Mouse (Mus musculus) neutrophil, adult 5-6 weeks (primary cell): ENCODE data around the gene Sec61b. TPM values are rescaled to one million over a fixed set of nuclear protein-coding genes. Genes with fewer than 3 reads are reported as not detected.

ENCODE experiments used
- ATAC-seq: fragments of 151-379, 151-347 bp; 2 replicates; pipeline ENCODE4 v1.8.0; 2017; ENCODE audit warnings: mild to moderate bottlenecking, moderate TSS enrichment; ENCODE audit not compliant: insufficient number of reproducible peaks, poor library complexity, low FRiP score, severe bottlenecking; ENCODE audit errors: extremely low read depth
- total RNA-seq: library from RNA; stranded (forward); fragments of 200-1000 nt; gene quantifications from 2 replicates; pipeline ENCODE4 v1.2.3, GENCODE M21; 2017

Gene Sec61b
- total RNA-seq, 1 experiment from 2014 or later, result 57.4 TPM

- no peak for ATAC-seq
Observed at GRCm38 (mm10) chr4:47477539-47477938, 3.1 kb downstream of the Sec61b start.

GRCm38 (mm10) chr4:47480095-47480494, 5.6 kb downstream of the Sec61b start:
- no peak for ATAC-seq

GRCm38 (mm10) chr4:47480576-47480975, 6.1 kb downstream of the Sec61b start:
- ATAC-seq, result no peak

GRCm38 (mm10) chr4:47491243-47491642, 16.8 kb downstream of the Sec61b start:
- ATAC-seq, result no peak

GRCm38 (mm10) chr4:47492311-47493086, 18.0 kb downstream of the Sec61b start:
- ATAC-seq, result no peak

GRCm38 (mm10) chr4:47493456-47493855, 19.0 kb downstream of the Sec61b start:
- ATAC-seq, result no peak

- ATAC-seq, result no peak
Observed at GRCm38 (mm10) chr4:47494137-47494536, 19.7 kb downstream of the Sec61b start.

- no peak for ATAC-seq
Observed at GRCm38 (mm10) chr4:47494686-47495085, 20.2 kb downstream of the Sec61b start.

GRCm38 (mm10) chr4:47497811-47498385, 23.4 kb downstream of the Sec61b start:
- no peak for ATAC-seq

GRCm38 (mm10) chr4:47499121-47499545, 24.7 kb downstream of the Sec61b start:
- no peak for ATAC-seq

GRCm38 (mm10) chr4:47502546-47502971, 28.1 kb downstream of the Sec61b start:
- 0 out of 2 replicates have a peak, but pooled peaks have one; percentile 45 for ATAC-seq

- ATAC-seq, result no peak
Observed at GRCm38 (mm10) chr4:47503045-47503444, 28.6 kb downstream of the Sec61b start.

- no peak for ATAC-seq
Observed at GRCm38 (mm10) chr4:47504841-47505517, 30.5 kb downstream of the Sec61b start.

- no peak for ATAC-seq
Observed at GRCm38 (mm10) chr4:47518551-47519181, 44.2 kb downstream of the Sec61b start.

GRCm38 (mm10) chr4:47520076-47520475, 45.6 kb downstream of the Sec61b start:
- no peak for ATAC-seq

- ATAC-seq, result no peak
Observed at GRCm38 (mm10) chr4:47521884-47522605, 47.6 kb downstream of the Sec61b start.

- ATAC-seq, result no peak
Observed at GRCm38 (mm10) chr4:47529866-47530265, 55.4 kb downstream of the Sec61b start.
